Mouse (Mus musculus): Measurements from ENCODE around the gene Coa6. TPM values are rescaled to one million over a fixed set of nuclear protein-coding genes. Genes with fewer than 3 reads are reported as not detected.

The Coa6 gene
- total RNA-seq, 4 experiments from 2014 or later, result 22.1 to 35.2 (median 27.6) TPM

- DNase-seq (ENCODE audit: low spot score), result no peak
These were observed 41.8 kb downstream of the Coa6 start for GRCm38 (mm10) chr8:126464071-126464470.

- DNase-seq (ENCODE audit: low spot score), result no peak
These were observed 51.5 kb downstream of the Coa6 start for GRCm38 (mm10) chr8:126473802-126474298.

GRCm38 (mm10) chr8:126474299-126475187, 52.2 kb downstream of the Coa6 start, which contains the start of gene Tarbp1:
TSS of gene Tarbp1 (minus strand) at chr8:126475065.
- peak; percentile 91 for DNase-seq (ENCODE audit: low spot score)

Other genes with a start within 250 kb of the Coa6 start
- not detected for gene Slc35f3, start 124.0 kb upstream of the Coa6 start, total RNA-seq (2022)
- gene Tarbp1, start 52.5 kb downstream of the Coa6 start, total RNA-seq (2022), result 1 to 10 TPM; 2.9 to 4.9 (median 3.5) TPM
- gene Irf2bp2, start 171.5 kb downstream of the Coa6 start, total RNA-seq (2022), result 10 to 100 TPM; 41.8 to 60.9 (median 50.3) TPM